Mouse (Mus musculus) MEL (cell line): Measurements from ENCODE around the gene Uvssa. TPM values are rescaled to one million over a fixed set of nuclear protein-coding genes. Genes with fewer than 3 reads are reported as not detected.

Source experiments
- DNase-seq: peaks from one replicate; pipeline ENCODE4 v3.0.0; 2011; ENCODE audit warnings: low read depth, low spot score
- H3K27ac ChIP-seq: 2 replicates; pipeline ENCODE4 v1.5.1; 2012; ENCODE audit warnings: low read depth, mild to moderate bottlenecking, control low read depth, low read length, moderate library complexity; ENCODE audit not compliant: control insufficient read depth
- H3K27me3 ChIP-seq, 2 experiments: fragments of 150-350 bp in 1 of 2; sonication (generic) in 1 of 2; 2 replicates each; pipeline ENCODE4 v1.6.1; 2012; ENCODE audit warnings: low read length in 2 of 2, mild to moderate bottlenecking in 2 of 2, improper control_type of control experiment in 1 of 2, moderate library complexity in 1 of 2; ENCODE audit not compliant: insufficient read depth in 2 of 2, control insufficient read depth in 1 of 2
- H3K36me3 ChIP-seq, 2 experiments: 2 replicates each; pipeline ENCODE4 v1.6.1; 2012 to 2014; ENCODE audit warnings: low read length in 2 of 2, improper control_type of control experiment in 1 of 2, inconsistent platforms in 1 of 2, mild to moderate bottlenecking in 1 of 2; ENCODE audit not compliant: insufficient read depth in 2 of 2, control insufficient read depth in 1 of 2
- H3K4me1 ChIP-seq, 2 experiments: fragments of 150-350 bp in 1 of 2; sonication (generic) in 1 of 2; 2 replicates each; pipeline ENCODE4 v1.6.1; 2012; ENCODE audit warnings: low read length in 2 of 2, improper control_type of control experiment in 1 of 2, mild to moderate bottlenecking in 1 of 2; ENCODE audit not compliant: insufficient read depth in 2 of 2, control insufficient read depth in 1 of 2
- H3K4me3 ChIP-seq, 2 experiments: fragments of 150-350 bp in 1 of 2; sonication (generic) in 1 of 2; 2 replicates each; pipeline ENCODE4 v1.5.1; 2012; ENCODE audit warnings: low read depth in 2 of 2, low read length in 2 of 2, mild to moderate bottlenecking in 2 of 2, moderate library complexity in 2 of 2, control low read depth in 1 of 2, improper control_type of control experiment in 1 of 2; ENCODE audit not compliant: control insufficient read depth in 1 of 2, insufficient read depth in 1 of 2
- H3K79me2 ChIP-seq: 2 replicates; pipeline ENCODE4 v1.6.1; 2012; ENCODE audit warnings: mild to moderate bottlenecking, low read length, moderate library complexity; ENCODE audit not compliant: control insufficient read depth, poor library complexity, insufficient read depth
- H3K9ac ChIP-seq: 2 replicates; pipeline ENCODE4 v1.6.1; 2012; ENCODE audit warnings: low read depth, mild to moderate bottlenecking, control low read depth, low read length, moderate library complexity; ENCODE audit not compliant: control insufficient read depth, poor library complexity, severe bottlenecking
- H3K9me3 ChIP-seq: fragments of 150-350 bp; sonication (generic); replicated peaks from 2 replicates; pipeline ENCODE4 v1.6.1; 2012; ENCODE audit warnings: mild to moderate bottlenecking, low read length, improper control_type of control experiment, moderate library complexity; ENCODE audit not compliant: insufficient read depth
- BHLHE40 ChIP-seq: IDR thresholded peaks from 2 replicates; pipeline ENCODE4 v1.6.1; 2012; ENCODE audit warnings: low read depth, mild to moderate bottlenecking, inconsistent platforms, low read length, improper control_type of control experiment, borderline replicate concordance
- CHD1 ChIP-seq: IDR thresholded peaks from 2 replicates; pipeline ENCODE4 v1.6.1; 2012; ENCODE audit warnings: low read depth, mild to moderate bottlenecking, inconsistent platforms, low read length, improper control_type of control experiment
- CHD2 ChIP-seq: IDR thresholded peaks from 2 replicates; pipeline ENCODE4 v1.6.1; 2011; ENCODE audit warnings: low read length, improper control_type of control experiment
- CTCF ChIP-seq, 3 experiments: IDR thresholded peaks in 2 of 3; conservative IDR thresholded peaks in 1 of 3; 2 replicates each; pipeline ENCODE4 v1.5.1; 2011 to 2012; ENCODE audit warnings: low read length in 3 of 3, low read depth in 2 of 3, mild to moderate bottlenecking in 2 of 3, improper control_type of control experiment in 1 of 3, inconsistent platforms in 1 of 3, mixed read lengths in 1 of 3, moderate library complexity in 1 of 3; ENCODE audit not compliant: control insufficient read depth in 1 of 3, insufficient read depth in 1 of 3, poor library complexity in 1 of 3, severe bottlenecking in 1 of 3
- E2F4 ChIP-seq: IDR thresholded peaks from 2 replicates; pipeline ENCODE4 v1.6.1; 2011; ENCODE audit warnings: low read depth, low read length, improper control_type of control experiment, borderline replicate concordance
- ELF1 ChIP-seq: IDR thresholded peaks from 2 replicates; pipeline ENCODE4 v1.6.1; 2014; ENCODE audit warnings: low read depth, mild to moderate bottlenecking, inconsistent platforms, low read length, improper control_type of control experiment, moderate library complexity
- ETS1 ChIP-seq: IDR thresholded peaks from 2 replicates; pipeline ENCODE4 v1.6.1; 2012; ENCODE audit warnings: low read depth, mild to moderate bottlenecking, inconsistent platforms, low read length, improper control_type of control experiment, moderate library complexity
- GABPA ChIP-seq: IDR thresholded peaks from 2 replicates; pipeline ENCODE4 v1.6.1; 2012; ENCODE audit warnings: low read depth, mild to moderate bottlenecking, inconsistent platforms, low read length, improper control_type of control experiment, moderate library complexity
- HCFC1 ChIP-seq: IDR thresholded peaks from 2 replicates; pipeline ENCODE4 v1.6.1; 2012; ENCODE audit warnings: low read depth, mild to moderate bottlenecking, inconsistent platforms, low read length, improper control_type of control experiment, moderate library complexity
- JUND ChIP-seq: IDR thresholded peaks from 2 replicates; pipeline ENCODE4 v1.6.1; 2011; ENCODE audit warnings: low read depth, mild to moderate bottlenecking, improper control_type of control experiment, low read length
- KAT2A ChIP-seq: conservative IDR thresholded peaks from 2 replicates; pipeline ENCODE4 v1.6.1; 2012; ENCODE audit warnings: low read depth, low read length, improper control_type of control experiment, inconsistent platforms
- MAFK ChIP-seq: IDR thresholded peaks from 2 replicates; pipeline ENCODE4 v1.6.1; 2011; ENCODE audit warnings: low read depth, mild to moderate bottlenecking, low read length, improper control_type of control experiment, borderline replicate concordance
- MAX ChIP-seq: IDR thresholded peaks from 2 replicates; pipeline ENCODE4 v1.6.1; 2011; ENCODE audit warnings: low read length, improper control_type of control experiment
- MAZ ChIP-seq: IDR thresholded peaks from 2 replicates; pipeline ENCODE4 v1.6.1; 2012; ENCODE audit warnings: low read depth, mild to moderate bottlenecking, inconsistent platforms, low read length, improper control_type of control experiment
- MXI1 ChIP-seq: IDR thresholded peaks from 2 replicates; pipeline ENCODE4 v1.6.1; 2011; ENCODE audit warnings: mild to moderate bottlenecking, low read depth, low read length, improper control_type of control experiment
- MYB ChIP-seq: IDR thresholded peaks from 2 replicates; pipeline ENCODE4 v1.6.1; 2011; ENCODE audit warnings: mild to moderate bottlenecking, low read depth, low read length, improper control_type of control experiment
- MYC ChIP-seq: IDR thresholded peaks from 2 replicates; pipeline ENCODE4 v1.6.1; 2011; ENCODE audit warnings: low read depth, mild to moderate bottlenecking, low read length, improper control_type of control experiment, moderate library complexity
- NELFE ChIP-seq: IDR thresholded peaks from 2 replicates; pipeline ENCODE4 v1.6.1; 2011; ENCODE audit warnings: low read depth, low read length, improper control_type of control experiment
- POLR2A ChIP-seq, 2 experiments: IDR thresholded peaks; 2 replicates each; pipeline ENCODE4 v1.6.1; 2011 to 2012; ENCODE audit warnings: low read length in 2 of 2, mild to moderate bottlenecking in 2 of 2, control low read depth in 1 of 2, improper control_type of control experiment in 1 of 2, low read depth in 1 of 2, moderate library complexity in 1 of 2; ENCODE audit not compliant: control insufficient read depth in 1 of 2, insufficient read depth in 1 of 2, poor library complexity in 1 of 2
- RAD21 ChIP-seq: IDR thresholded peaks from 2 replicates; pipeline ENCODE4 v1.6.1; 2011; ENCODE audit warnings: mild to moderate bottlenecking, low read depth, low read length, improper control_type of control experiment
- RCOR1 ChIP-seq: IDR thresholded peaks from 2 replicates; pipeline ENCODE4 v1.6.1; 2012; ENCODE audit warnings: low read depth, mild to moderate bottlenecking, inconsistent platforms, low read length, improper control_type of control experiment
- SIN3A ChIP-seq: IDR thresholded peaks from 2 replicates; pipeline ENCODE4 v1.6.1; 2012; ENCODE audit warnings: low read length, improper control_type of control experiment, inconsistent platforms
- SMC3 ChIP-seq: IDR thresholded peaks from 2 replicates; pipeline ENCODE4 v1.6.1; 2011; ENCODE audit warnings: low read depth, low read length, improper control_type of control experiment
- TBP ChIP-seq: IDR thresholded peaks from 2 replicates; pipeline ENCODE4 v1.8.0; 2011; ENCODE audit warnings: low read depth, low read length, improper control_type of control experiment
- UBTF ChIP-seq: IDR thresholded peaks from 2 replicates; pipeline ENCODE4 v1.6.1; 2012; ENCODE audit warnings: low read depth, mild to moderate bottlenecking, inconsistent platforms, low read length, improper control_type of control experiment, moderate library complexity, borderline replicate concordance; ENCODE audit not compliant: insufficient read depth
- USF2 ChIP-seq, 2 experiments: IDR thresholded peaks; 2 replicates each; pipeline ENCODE4 v1.6.1; 2011 to 2012; ENCODE audit warnings: improper control_type of control experiment in 2 of 2, low read length in 2 of 2, borderline replicate concordance in 1 of 2, inconsistent platforms in 1 of 2, low read depth in 1 of 2, mild to moderate bottlenecking in 1 of 2; ENCODE audit not compliant: insufficient read depth in 1 of 2
- ZKSCAN1 ChIP-seq: IDR thresholded peaks from 2 replicates; pipeline ENCODE4 v1.6.1; 2012; ENCODE audit warnings: low read depth, mild to moderate bottlenecking, inconsistent platforms, low read length, improper control_type of control experiment, moderate library complexity
- ZMIZ1 ChIP-seq: IDR thresholded peaks from 2 replicates; pipeline ENCODE4 v1.6.1; 2012; ENCODE audit warnings: low read depth, mild to moderate bottlenecking, inconsistent platforms, low read length, improper control_type of control experiment, moderate library complexity
- ZNF384 ChIP-seq: IDR thresholded peaks from 2 replicates; pipeline ENCODE4 v1.6.1; 2012; ENCODE audit warnings: low read depth, mild to moderate bottlenecking, inconsistent platforms, low read length, improper control_type of control experiment
- polyA plus RNA-seq, 2 experiments: library from polyadenylated mRNA; stranded (reverse) in 1 of 2; unstranded in 1 of 2; fragments of >175 nt in 1 of 2; fragments of >200 nt in 1 of 2; gene quantifications; 2 replicates each; pipeline versions ENCODE4 v1.2.1 to v1.2.4; 2012; ENCODE audit warnings: low replicate concordance in 2 of 2, low read depth in 1 of 2; ENCODE audit not compliant: insufficient read length in 2 of 2, insufficient read depth in 1 of 2, missing spikeins in 1 of 2
- total RNA-seq: library from RNA; depleted of rRNA; stranded (reverse); fragments of 300-350 nt; gene quantifications from 2 replicates; pipeline ENCODE4 v1.2.3, GENCODE M21; 2012

The Uvssa gene
- total and polyA plus RNA-seq, 3 experiments = 6.3 to 10.6 TPM; not detected in 1

GRCm38 (mm10) chr5:33455737-33456136 is 77.4 kb downstream of the Uvssa start:
- H3K27ac ChIP-seq = no peak overlapping the region
- TF ChIP-seq ETS1 (no peak), CHD2 (no peak), RAD21 (no peak), GABPA (no peak), JUND (no peak), MXI1 (no peak), USF2 (IDR thresholded peaks at IDR 0.05; ENCODE audit: borderline replicate concordance in 1 of 2, insufficient read depth in 1 of 2, low read depth in 1 of 2, low read length in 2 of 2) (no peak), MAFK (no peak), UBTF (no peak), ELF1 (no peak), POLR2A (IDR thresholded peaks at IDR 0.05; ENCODE audit: control insufficient read depth in 1 of 2, insufficient read depth in 1 of 2, low read depth in 1 of 2, low read length in 2 of 2, poor library complexity in 1 of 2) (no peak), CHD1 (no peak), ZNF384 (no peak), SMC3 (no peak), CTCF (IDR thresholded peaks at IDR 0.05 in 2 of 3, conservative IDR thresholded peaks at IDR 0.05 in 1 of 3; ENCODE audit: control insufficient read depth in 1 of 3, insufficient read depth in 1 of 3, low read depth in 2 of 3, low read length in 3 of 3, poor library complexity in 1 of 3, severe bottlenecking in 1 of 3) (no peak), SIN3A (no peak), HCFC1 (no peak), E2F4 (no peak), MAZ (no peak)
- no peak overlapping the region for H3K9ac ChIP-seq
- H3K9me3 ChIP-seq = no peaks in the 10 kb centered on the region
- H3K36me3 ChIP-seq = no peaks in the 10 kb centered on the region
- DNase-seq = no peak
- peaks cover 0 to 1% of the 10 kb centered on the region in 2 experiments; a peak in 1 of 4 replicates for H3K27me3 ChIP-seq
- H3K4me3 ChIP-seq = no peak overlapping the region
- no peaks in the 10 kb centered on the region for H3K4me1 ChIP-seq
- no peaks in the 10 kb centered on the region for H3K79me2 ChIP-seq

- no peak for TF ChIP-seq ZKSCAN1
- no peak for TF ChIP-seq KAT2A
- no peak for TF ChIP-seq TBP
- TF ChIP-seq JUND = no peak
- no peak for TF ChIP-seq MYC
- TF ChIP-seq RAD21 = no peak
- TF ChIP-seq E2F4 = no peak
- TF ChIP-seq RCOR1 = no peak
- TF ChIP-seq NELFE = no peak
- no peak for TF ChIP-seq CHD2
- no peak for TF ChIP-seq MAX
- TF ChIP-seq MYB = no peak
- no peak for TF ChIP-seq CHD1
- TF ChIP-seq ZMIZ1 = no peak
- TF ChIP-seq BHLHE40 = no peak
- TF ChIP-seq MXI1 = no peak
- no peak for TF ChIP-seq GABPA
- TF ChIP-seq USF2 (IDR thresholded peaks at IDR 0.05; ENCODE audit: borderline replicate concordance in 1 of 2, insufficient read depth in 1 of 2, low read depth in 1 of 2, low read length in 2 of 2) = no peak
- no peak for TF ChIP-seq UBTF
- Histone ChIP-seq H3K9ac (no peak overlapping the region), H3K27me3 (peaks cover 0 to 1% of the 10 kb centered on the region in 2 experiments; a peak in 1 of 4 replicates)
Observed at GRCm38 (mm10) chr5:33458132-33458622, 79.8 kb downstream of the Uvssa start.

More at GRCm38 (mm10) chr5:33458132-33458622, 79.8 kb downstream of the Uvssa start:
- H3K27ac ChIP-seq = no peak overlapping the region
- no peak for DNase-seq
- no peaks in the 10 kb centered on the region for H3K9me3 ChIP-seq
- no peaks in the 10 kb centered on the region for H3K79me2 ChIP-seq
- no peak overlapping the region for H3K4me3 ChIP-seq
- no peaks in the 10 kb centered on the region for H3K36me3 ChIP-seq
- no peaks in the 10 kb centered on the region for H3K4me1 ChIP-seq
